Mouse (Mus musculus) liver, embryonic 11.5 days (tissue): Measurements from ENCODE around the gene Zfp593. TPM values are rescaled to one million over a fixed set of nuclear protein-coding genes. Genes with fewer than 3 reads are reported as not detected.
A peak's percentile ranks its signal among the peaks of the same experiment; 100 is the strongest.

ENCODE experiments used
- ATAC-seq: fragments of 200-750 bp; cut with Nextera tagmentation; replicated peaks from 2 replicates; pipeline ENCODE4 v1.8.0; 2017; ENCODE audit warnings: moderate number of reproducible peaks, mild to moderate bottlenecking, moderate TSS enrichment, moderate library complexity; ENCODE audit not compliant: low FRiP score
- DNase-seq: peaks from one replicate; pipeline ENCODE4 v3.0.0-alpha.2; 2017; ENCODE audit warnings: low spot score
- H3K27ac ChIP-seq: fragments of 300-500 bp; sonication (generic); 2 replicates; pipeline ENCODE4 v1.5.1; 2014; ENCODE audit warnings: mild to moderate bottlenecking, low read depth, low read length, control low read depth
- H3K27me3 ChIP-seq: fragments of 300-500 bp; sonication (generic); replicated peaks from 2 replicates; pipeline ENCODE4 v1.6.1; 2014; ENCODE audit warnings: low read length, mixed read lengths; ENCODE audit not compliant: control insufficient read depth, insufficient read depth
- H3K36me3 ChIP-seq: fragments of 300-500 bp; sonication (generic); 2 replicates; pipeline ENCODE4 v1.6.1; 2014; ENCODE audit warnings: mild to moderate bottlenecking, low read length, moderate library complexity, mixed read lengths; ENCODE audit not compliant: control insufficient read depth, insufficient read depth
- H3K4me1 ChIP-seq: fragments of 300-500 bp; sonication (generic); replicated peaks from 2 replicates; pipeline ENCODE4 v1.6.1; 2014; ENCODE audit warnings: low read length, mixed read lengths; ENCODE audit not compliant: control insufficient read depth, insufficient read depth
- H3K4me2 ChIP-seq: fragments of 300-500 bp; sonication (generic); 2 replicates; pipeline ENCODE4 v1.6.1; 2014; ENCODE audit warnings: mild to moderate bottlenecking, control low read depth, moderate library complexity
- H3K4me3 ChIP-seq: fragments of 300-500 bp; sonication (generic); 2 replicates; pipeline ENCODE4 v1.5.1; 2014; ENCODE audit warnings: low read depth, low read length, control low read depth
- H3K9ac ChIP-seq: fragments of 300-500 bp; sonication (generic); 2 replicates; pipeline ENCODE4 v1.6.1; 2014; ENCODE audit warnings: low read depth, low read length, control low read depth
- H3K9me3 ChIP-seq: fragments of 300-500 bp; sonication (generic); 2 replicates; pipeline ENCODE4 v1.6.1; 2016; ENCODE audit warnings: low read length, inconsistent platforms, mixed read lengths; ENCODE audit not compliant: control insufficient read depth
- WGBS: fragments of 180-500 bp; shearing (Covaris S2); extraction: QIAGEN DNeasy Blood & Tissue Kit; methylation state at CpG from one replicate; pipeline ENCODE4 v1.1.7; 2014; 5-methylcytosine and 5-hydroxymethylcytosine counted together
- polyA plus RNA-seq: library from polyadenylated mRNA; unstranded; fragments of >200 nt; fragmentation: Nextera tagmentation; extraction: Ambion mirVana; gene quantifications from 2 replicates; pipeline ENCODE4 v1.2.1, GENCODE M21; 2014

Zfp593 gene
- polyA plus RNA-seq, 1 experiment from 2014 or later, result 22.4 TPM

DNA sequence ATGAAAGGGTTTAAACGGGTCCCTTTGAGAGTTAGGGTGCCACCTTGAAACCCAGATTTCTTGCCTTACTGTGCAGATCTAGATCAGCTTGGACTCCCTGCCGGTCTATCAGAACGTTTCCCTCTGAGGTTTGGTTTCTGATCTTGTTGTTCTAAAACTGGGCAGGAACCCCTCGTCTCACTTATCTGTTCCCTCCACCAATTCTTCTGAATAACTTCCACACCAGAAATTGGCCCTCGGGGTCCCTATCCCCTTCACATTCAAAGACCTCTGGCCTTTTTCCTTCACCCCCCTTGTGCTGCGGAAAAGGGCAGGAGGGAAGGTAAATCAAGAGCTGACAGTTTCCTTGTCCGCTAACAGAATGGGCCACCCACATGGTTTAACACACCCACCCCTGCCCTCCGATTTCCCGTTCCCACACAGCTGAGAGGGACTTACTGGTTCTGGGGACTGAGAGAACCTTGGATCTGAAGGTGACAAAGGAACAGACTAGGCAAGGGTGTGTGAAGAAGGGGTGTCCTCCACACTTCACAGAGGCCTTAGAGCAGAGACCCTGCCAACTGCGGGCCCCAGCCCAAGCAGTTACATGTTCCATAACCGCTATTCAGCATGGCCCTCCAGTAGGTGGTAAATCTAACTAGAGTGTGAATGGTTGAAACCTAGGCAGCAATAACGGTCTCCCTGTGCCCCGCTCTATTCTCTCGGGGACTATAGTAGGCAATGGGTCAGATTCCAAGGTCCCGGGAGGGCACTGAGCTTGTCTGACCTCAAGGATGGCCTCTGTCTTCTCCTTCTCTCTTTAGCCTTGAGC, 7.7 kb upstream of the Zfp593 start:
- Histone ChIP-seq H3K4me1 (peaks cover 51% of the 10 kb centered on the region), H3K9ac (no peak overlapping the region), H3K36me3 (no peaks in the 10 kb centered on the region), H3K4me3 (peak overlapping the region; percentile 32), H3K27me3 (peaks cover 74% of the 10 kb centered on the region), H3K27ac (no peak overlapping the region), H3K4me2 (peak overlapping the region; percentile 89), H3K9me3 (no peaks in the 10 kb centered on the region)
- DNase-seq, result no peak
- ATAC-seq, result no peak
- 10% methylated on average over 15 of the region's 15 CpGs for WGBS

DNA sequence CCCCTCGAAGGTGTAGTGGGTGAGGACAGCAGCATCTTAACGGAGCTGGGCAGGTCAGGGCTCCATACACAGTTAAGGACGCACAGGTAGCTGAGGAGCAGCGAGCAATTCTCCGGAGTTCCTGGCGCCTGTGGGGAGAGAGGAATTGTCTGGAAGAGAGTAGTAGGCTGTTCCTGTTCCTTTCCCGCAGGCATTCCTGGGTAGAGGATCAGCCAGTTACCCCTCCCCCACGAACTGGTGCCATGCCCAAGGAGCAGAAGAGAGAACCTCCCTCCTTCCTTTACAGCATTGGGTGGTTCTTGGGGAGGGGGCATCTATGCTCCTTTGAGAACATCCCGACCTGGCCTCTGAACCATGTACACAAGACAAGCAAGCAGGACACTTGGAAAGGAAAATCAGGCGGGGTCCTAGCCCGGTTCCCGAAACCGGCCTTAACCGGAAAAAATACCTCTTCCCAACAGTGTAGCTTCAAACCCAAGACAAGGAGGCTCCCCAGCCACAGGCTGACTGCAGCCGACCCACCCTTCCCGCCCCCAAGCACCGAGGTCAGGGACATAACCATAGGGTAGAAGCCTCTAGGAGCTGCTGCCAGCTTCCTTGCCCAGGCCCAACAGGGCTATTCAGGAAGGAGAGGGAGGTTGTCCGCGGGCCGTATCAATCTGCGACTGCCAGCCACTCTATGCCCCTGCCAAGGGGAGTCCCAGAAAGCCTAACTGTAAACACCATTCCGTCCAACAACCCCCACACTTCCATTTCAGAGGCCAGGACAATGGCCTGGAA, 6.9 kb upstream of the Zfp593 start:
- Histone ChIP-seq H3K4me1 (peaks cover 51% of the 10 kb centered on the region), H3K9ac (no peak overlapping the region), H3K36me3 (no peaks in the 10 kb centered on the region), H3K9me3 (no peaks in the 10 kb centered on the region), H3K4me2 (peak overlapping the region; percentile 89), H3K4me3 (peak overlapping the region; percentile 53), H3K27ac (no peak overlapping the region), H3K27me3 (peaks cover 82% of the 10 kb centered on the region)
- DNase-seq, result no peak
- ATAC-seq, result no peak
- WGBS, result 11% methylated on average over 22 of the region's 22 CpGs

DNA sequence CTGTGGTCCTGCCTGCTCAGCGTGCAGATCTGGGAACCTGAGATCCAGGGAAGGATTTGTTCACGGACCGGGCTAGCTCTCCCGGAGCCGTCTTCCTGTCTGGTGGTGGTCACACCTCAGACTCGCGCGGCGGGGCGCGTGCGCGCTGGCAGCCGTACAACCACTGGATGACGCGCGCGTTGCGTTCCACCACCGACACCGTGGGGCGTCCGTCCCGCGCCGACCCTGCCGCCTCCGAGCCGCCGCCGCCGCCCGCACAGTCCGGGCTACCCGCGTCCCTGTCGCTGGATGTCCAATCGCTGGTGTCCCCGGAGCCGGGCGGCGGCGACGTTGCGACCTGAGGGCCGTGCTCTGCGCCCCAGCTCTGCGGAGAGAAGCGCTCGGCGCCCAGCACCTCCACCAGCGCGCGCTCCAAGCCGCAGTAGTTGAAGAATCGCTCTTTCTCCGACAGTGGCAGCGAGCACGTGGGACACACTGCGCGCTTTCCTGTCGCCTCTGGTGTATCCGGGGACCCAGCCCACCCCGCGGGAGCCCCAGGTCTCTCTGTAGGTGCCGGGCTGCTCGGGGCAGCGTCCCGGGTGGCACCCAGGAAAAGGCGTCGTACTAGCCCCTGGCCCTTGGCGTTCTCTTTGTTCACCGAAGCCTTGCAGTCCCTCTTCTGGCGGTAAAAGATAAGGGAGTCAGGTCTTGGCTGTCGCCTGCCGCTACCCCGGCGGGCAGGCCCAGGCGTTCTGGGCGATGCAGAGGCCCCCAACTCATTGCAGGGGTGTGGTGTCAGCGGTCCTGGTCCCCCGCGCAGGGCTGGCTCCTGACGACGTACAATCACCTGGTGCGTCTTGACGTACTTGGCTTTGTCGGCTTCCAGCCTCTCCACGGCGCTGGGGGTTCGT, 6.1 kb upstream of the Zfp593 start:
- H3K9ac ChIP-seq, result peak overlapping the region; percentile 57
- ATAC-seq, result peak; percentile 47; the same call in 1 of the 2 replicates

DNA sequence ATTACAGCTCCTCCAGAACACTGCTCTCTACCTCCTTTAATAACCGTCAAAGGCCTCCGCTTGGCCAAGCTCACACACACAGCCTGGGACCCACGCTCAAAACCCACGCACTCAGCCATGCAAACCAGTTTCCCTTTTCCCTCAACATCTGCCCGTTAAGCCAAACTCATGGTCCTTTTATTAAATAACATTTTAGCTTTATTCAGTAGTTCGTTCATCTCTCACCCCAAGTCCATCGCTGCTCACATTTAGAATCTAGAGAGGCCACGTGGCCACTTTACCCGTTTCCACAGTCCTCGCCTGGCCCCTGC, 5.5 kb upstream of the Zfp593 start:
- Histone ChIP-seq H3K9ac (peak overlapping the region; percentile 57; the same call in 1 of the 2 replicates), H3K27me3 (peaks cover 92% of the 10 kb centered on the region), H3K4me2 (peak overlapping the region; percentile 89), H3K4me3 (peak overlapping the region; percentile 53), H3K4me1 (peaks cover 42% of the 10 kb centered on the region), H3K27ac (no peak overlapping the region), H3K9me3 (no peaks in the 10 kb centered on the region), H3K36me3 (no peaks in the 10 kb centered on the region)
- 20% methylated on average over 10 of the region's 10 CpGs for WGBS
- DNase-seq (no peak), ATAC-seq (no peak)

More for the DNA sequence above, 6.1 kb upstream of the Zfp593 start:
- Histone ChIP-seq H3K4me2 (peak overlapping the region; percentile 89), H3K9me3 (no peaks in the 10 kb centered on the region), H3K27me3 (peaks cover 87% of the 10 kb centered on the region), H3K36me3 (no peaks in the 10 kb centered on the region), H3K4me3 (peak overlapping the region; percentile 53), H3K4me1 (peaks cover 48% of the 10 kb centered on the region), H3K27ac (no peak overlapping the region; the same call in 1 of the 2 replicates)
- DNase-seq, result peak; percentile 69
- under 1% methylated on average over 88 of the region's 91 CpGs for WGBS

DNA sequence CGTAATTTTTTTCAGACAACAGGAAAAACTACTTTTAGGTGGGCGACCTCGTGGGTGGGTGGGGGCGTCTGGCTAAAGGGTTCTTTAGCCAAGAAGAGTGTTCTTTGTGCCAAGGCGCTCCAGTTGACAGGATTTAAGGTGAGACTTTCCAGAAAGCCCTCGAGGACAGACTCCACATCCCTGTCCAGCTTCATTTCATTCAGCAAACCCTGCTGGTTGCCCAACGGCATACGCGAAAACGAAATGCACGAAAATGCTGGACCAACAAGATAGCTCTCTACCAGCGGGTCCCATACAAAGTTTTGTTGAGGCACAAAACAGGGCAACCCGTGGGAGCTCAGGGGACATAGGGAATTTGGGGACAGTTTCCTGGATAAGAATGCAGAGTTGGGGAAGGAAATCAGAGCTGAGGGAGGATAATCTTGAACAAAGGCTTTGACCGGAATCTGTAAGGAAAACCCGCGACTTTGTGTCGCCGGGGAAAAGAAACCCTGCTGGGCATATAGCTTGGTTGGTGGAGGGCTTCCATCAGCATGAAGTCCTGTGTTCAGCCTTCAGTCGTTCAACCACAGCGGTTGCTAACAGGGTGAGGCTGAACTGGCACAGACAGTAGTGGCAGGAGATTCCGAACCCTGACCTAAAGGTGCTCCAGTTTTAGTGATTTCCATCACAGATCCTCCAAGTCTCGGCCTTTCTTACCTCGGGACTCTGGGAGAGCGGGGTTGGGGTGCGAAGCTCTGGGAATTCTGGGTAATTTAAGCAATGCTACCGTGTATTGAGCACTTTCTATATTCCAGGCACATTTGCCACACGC, 4.9 kb upstream of the Zfp593 start:
- Histone ChIP-seq H3K9ac (peak overlapping the region; percentile 56), H3K27me3 (peaks cover 92% of the 10 kb centered on the region), H3K36me3 (no peaks in the 10 kb centered on the region), H3K27ac (no peak overlapping the region), H3K4me2 (peak overlapping the region; percentile 89), H3K4me1 (peaks cover 43% of the 10 kb centered on the region), H3K9me3 (no peaks in the 10 kb centered on the region), H3K4me3 (peak overlapping the region; percentile 53)
- ATAC-seq (no peak), DNase-seq (peak; percentile 55)
- WGBS, result 14% methylated on average over 27 of the region's 27 CpGs

DNA sequence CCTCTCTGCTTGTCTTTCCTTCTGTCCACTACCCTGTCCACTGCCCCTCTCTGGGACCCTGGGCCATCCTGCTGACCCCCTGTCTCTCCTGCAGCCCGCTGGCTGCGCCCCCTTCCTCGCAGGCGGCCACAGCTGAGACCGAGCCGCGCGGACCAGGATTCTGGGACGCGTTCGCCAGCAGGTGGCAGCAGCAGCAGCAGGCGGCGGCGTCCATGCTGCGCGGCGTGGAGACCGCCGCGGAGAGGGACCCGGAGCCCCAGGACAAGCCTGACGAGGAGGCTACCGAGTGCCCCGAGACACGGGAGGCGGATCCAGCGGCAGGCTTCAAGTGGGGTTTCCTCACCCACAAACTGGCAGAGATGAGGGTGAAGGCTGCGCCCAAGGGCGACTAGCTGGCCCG, 4.3 kb upstream of the Zfp593 start:
- ATAC-seq (peak; percentile 32), DNase-seq (peak; percentile 78)
- no peak overlapping the region for H3K27ac ChIP-seq
- H3K27me3 ChIP-seq, result peaks cover 86% of the 10 kb centered on the region
- peak overlapping the region; percentile 46 for H3K4me3 ChIP-seq
- whole genome bisulfite sequencing, result 2% methylated on average over 30 of the region's 30 CpGs
- H3K9ac ChIP-seq, result peak overlapping the region; percentile 56
- H3K4me2 ChIP-seq, result peak overlapping the region; percentile 73
- no peaks in the 10 kb centered on the region for H3K9me3 ChIP-seq
- H3K36me3 ChIP-seq, result no peaks in the 10 kb centered on the region
- H3K4me1 ChIP-seq, result peaks cover 41% of the 10 kb centered on the region

DNA sequence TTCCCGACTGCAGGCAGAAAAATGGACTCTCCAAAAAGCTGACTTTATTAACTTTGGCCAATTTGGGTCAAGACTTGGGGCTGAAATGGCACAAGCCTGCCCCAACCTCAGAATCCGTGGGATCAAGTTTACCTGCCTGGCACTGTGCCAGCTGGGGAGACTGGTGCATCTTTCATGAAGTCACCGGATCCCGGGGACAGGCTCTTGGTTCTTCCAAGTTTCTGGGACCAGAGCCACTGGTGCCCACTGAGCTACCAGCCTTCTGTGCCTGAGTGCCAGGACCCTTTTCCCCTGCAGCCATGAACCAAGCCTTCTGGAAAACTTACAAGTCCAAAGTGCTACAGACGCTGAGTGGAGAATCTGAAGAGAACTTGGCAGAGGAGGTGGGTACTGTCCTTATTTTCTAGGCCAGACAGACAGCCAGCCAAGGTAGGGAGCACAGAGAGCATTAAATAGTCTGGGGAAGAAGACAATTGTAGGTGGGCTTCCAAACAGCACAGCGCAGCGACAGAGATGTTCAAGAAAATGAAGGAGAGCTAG, 1.4 kb upstream of the Zfp593 start, which contains the start of gene Gm30191:
TSS of gene Gm30191 (plus strand) at position 217 of the 540 bp plus-strand sequence.
- peaks cover 35% of the 10 kb centered on the region for H3K4me1 ChIP-seq
- WGBS, result 71% methylated on average over 7 of the region's 7 CpGs
- ATAC-seq, result no peak

More for the DNA sequence above, 1.4 kb upstream of the Zfp593 start, which contains the start of gene Gm30191:
- Histone ChIP-seq H3K9me3 (no peaks in the 10 kb centered on the region), H3K36me3 (no peaks in the 10 kb centered on the region), H3K4me3 (peak within 1 kb of the TSS; percentile 85), H3K27me3 (peaks cover 57% of the 10 kb centered on the region), H3K4me2 (peak within 1 kb of the TSS; percentile 69), H3K27ac (no peak within 1 kb of the TSS), H3K9ac (0 out of 2 replicates have a peak within 1 kb of the TSS, but pooled peaks have one; percentile 12)
- no peak for DNase-seq
